Mouse (Mus musculus): ENCODE data around the gene Msh5.
"Not testable (repeated sequence)": the region's sequence is repeated elsewhere in the genome, so short reads cannot be mapped to it uniquely, and the experiment has no call there.

Gene Msh5

DNA sequence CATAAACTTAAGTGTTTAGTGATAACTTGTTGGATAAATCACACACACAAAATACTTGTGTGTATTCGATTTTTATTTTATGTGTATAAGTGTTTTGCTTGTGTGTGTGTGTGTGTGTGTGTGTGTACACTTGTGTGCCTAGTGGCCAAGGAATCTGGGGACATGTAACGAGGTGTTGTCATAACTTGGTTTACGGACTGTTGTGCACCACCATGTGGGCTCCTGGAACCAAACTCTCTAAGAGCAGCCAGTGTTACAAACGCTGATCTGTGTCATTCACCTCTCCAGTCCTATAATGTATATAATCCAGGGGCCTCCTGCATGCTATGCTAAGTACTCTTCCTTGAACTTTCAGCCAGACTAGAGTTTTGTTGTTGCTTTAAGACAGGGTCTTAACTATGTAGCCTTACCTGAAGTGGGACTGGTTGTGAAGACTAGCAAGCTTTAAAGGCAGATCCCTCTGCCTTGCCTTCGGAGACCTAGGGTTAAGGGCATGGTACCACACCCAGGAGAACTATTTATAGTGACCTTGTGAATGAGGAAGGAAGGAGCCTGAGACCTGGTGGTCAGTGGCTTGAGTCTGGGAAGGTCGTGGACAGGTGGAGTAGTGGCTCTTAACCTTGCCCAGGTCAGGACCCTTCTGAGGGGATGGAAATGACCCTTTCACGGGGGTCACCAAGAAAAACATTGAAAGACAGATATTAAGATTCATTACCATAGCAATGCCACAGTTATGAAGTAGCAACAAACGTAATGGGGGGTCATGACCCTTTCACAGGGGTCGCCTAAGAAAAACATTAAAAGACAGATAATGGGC, 43.3 kb downstream of the Msh5 start:
- no peak for DNase-seq (ENCODE audit: low spot score in 2 of 2)

DNA sequence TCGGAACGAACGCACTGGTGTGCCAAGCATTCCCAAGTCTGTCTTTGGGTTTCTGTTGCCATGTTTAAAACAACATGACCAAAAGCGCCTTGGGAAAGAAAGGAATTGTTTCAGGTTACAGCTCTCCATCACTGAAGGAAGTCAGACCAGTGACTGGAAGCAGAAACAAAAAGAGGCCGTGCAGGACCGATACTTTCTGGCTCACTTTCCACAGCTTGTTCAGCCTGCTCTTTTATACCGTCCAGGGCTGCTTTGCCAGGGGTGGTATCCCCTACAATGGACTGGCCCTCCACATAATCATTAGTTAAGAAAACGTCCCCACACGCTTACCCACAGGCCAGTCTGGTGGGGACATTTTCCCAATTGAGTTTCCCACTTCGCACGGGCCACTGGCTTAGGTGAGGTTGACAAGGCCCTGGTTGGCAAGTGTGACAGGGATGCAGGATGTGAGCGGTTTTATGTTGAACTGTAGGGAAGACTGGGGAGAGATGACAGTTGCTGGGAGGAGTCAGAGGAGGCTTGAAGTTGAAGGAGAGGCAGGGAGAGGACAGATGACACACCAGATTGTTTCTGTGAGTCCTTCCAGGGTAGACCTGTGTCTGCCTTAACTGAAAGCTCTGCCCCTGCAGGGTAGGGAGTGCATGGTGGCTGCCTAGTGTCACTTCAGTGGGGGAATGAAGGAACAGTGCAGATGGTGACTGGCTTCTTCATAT, 44.2 kb downstream of the Msh5 start:
- no peak for DNase-seq (ENCODE audit: low spot score in 2 of 2)

DNA sequence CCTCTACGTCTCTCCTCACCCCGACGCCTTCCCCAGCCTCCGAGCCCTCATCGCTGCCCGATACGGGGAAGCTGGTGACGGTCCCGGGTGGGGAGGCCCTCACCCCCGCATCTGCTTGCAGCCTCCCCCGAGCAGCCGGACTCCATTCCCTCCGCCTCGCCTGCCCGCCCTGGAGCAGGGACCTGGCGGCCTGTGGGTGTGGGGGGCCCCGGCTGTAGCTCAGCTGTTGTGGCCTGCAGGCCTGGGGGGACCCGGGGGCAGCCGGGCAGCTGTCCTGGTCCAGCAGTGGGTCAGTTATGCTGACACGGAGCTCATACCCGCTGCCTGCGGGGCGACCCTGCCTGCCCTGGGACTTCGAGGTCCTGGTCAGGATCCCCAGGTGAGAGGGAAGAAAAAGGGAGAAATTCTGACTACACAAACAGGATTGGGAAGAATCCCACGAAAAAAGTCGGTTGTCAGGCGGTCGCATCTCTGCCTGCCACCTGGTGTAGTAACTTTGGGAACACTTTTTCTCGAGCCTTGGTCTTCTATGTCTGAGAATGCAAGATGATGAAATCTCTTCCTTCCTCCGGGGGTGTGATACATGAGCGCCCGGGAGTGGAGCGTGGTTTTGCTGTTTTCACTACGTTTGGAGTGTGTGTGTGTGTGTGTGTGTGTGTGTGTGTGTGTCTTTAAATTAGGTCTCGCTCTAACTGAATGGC, 44.9 kb downstream of the Msh5 start:
- peak; percentile 50 to 56 for DNase-seq (ENCODE audit: low spot score in 2 of 2)

DNA sequence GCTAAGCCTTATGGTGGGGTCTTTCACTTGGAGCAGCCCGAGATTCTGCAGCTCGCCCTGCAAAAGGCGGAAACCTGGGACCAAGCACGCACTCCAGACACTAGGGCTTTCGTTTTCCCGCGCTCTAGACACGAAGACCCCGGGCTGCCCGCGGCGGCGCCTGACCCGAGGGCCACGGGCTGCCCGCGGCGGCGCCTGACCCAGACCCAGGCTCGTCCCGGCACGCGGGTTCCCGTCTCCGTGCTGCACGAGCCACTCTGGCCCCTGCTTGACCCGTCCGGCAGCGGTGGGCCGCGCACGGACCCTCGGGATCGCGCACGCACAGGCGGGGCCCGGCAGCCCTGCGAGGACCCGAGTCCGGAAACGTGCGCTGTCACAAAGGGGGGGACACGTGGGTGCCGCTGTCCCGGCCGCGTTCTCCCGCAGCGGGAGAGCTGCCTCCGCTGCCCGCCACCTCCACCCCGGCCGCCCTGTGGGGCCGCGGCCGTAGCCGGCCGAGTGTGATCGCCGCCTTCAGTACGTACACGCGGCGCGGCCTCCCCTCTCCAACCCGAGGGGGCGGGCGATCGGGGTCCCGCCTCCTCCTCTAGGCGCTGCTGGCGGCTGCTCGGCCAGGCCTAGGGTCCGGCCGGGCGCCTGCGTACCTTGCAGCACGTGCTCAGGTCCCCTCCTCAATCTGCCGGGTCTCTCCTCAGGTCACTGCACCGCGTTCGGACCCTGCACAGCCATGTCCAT, 45.7 kb downstream of the Msh5 start, which contains the start of gene Vars:
Vars (plus strand) TSS at position 271 of the 735 bp plus-strand sequence.
- peak; percentile 84 to 89 for DNase-seq (ENCODE audit: low spot score in 2 of 2)

DNA sequence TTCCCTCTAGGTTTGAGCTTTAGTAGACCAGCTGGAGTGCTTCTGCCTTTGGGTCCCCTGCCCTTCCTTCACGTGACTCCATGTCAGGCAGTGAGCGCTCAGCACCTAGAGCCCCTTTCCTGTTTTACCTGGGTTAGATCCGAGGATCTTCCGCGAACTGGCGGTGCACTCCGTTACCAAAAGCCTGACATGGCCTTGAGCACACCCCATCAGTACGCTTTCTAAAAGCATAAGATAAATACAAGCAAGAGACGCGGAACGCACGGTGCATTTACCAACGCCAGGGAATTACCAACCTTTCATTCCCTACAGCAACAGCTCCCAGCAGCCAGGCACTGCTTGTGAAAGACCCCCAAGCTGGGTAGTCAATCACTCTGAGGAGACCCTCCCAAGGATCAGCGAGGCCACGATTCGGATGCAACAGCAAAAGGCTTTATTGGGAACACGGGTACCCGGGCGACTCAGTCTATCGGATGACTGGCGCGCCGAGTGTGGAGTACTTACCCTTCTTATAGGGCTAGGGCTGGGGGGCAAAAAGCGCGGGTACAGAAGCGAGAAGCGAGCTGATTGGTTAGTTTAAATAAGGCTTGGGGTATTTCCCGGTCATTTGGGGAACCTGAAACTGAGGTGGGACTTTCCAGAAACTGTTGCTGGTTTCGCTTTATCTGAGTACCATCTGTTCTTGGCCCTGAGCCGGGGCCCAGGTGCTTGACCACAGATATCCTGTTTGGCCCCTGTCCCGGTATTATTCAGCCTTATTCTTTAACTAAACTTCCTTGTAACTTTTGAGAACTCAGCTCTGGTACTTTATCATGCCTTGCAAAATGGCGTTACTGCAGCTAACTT, 46.5 kb downstream of the Msh5 start:
- peak in 1 of 2 experiments; percentile 29 for DNase-seq (ENCODE audit: low spot score in 2 of 2)

DNA sequence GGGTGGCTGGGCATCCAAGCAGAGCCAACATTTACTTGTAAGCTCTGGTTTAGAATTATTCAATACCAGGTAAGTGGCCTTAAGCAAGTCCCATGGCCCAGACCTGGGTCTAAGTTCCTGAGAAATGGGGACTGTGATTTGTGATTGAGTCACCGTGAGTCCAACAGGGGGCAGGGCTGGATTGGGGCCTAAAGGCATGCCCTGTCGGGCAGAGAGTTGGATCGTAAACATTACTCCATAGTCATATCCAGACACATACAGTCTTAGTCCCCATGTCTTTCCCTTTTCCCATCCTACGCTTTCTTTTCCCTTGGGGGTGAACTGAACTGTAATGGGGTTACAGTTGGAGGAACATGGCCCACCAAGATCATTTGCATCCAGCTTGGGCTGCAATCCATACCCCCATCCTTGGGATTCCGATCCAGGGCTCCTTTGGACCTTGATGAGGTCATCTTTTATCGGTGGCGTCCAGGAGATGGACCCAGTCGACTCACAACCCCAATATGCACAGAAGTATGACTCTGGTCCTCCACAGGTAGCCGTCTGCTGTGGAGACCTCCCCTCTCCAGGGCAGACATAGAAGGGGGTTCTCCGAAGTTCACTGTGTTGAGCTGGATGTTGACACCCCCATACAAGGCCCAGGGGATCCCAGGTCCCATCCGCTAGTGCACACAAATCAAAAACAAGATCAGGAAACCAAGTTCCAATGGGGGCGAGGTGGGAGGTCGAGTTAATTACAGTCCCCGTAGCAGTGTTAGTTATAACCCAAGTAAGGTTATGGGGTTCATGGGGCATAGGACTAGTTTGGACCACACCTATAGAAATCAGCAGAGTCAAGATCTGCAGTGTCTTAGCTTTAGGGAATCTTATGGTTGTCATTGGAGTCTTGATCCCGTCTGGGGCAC, 47.8 kb downstream of the Msh5 start:
- DNase-seq (ENCODE audit: low spot score in 2 of 2), result no peak

DNA sequence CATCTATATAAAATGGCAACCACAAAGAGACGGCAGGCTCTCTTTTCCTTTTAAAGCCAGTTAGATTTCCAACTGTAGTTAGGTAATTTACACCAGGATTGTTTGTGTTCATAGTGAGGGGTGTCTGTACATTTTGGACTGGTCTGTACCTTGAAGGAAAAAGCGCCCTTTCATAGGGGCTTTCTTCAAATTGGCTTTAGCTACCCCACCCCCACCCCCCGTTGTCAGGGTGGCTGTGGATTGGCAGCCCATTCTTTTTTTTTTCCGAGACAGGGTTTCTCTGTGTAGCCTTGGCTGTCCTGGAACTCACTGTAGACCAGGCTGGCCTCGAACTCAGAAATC, 49.4 kb downstream of the Msh5 start:
- no peak for DNase-seq (ENCODE audit: low spot score in 2 of 2)

DNA sequence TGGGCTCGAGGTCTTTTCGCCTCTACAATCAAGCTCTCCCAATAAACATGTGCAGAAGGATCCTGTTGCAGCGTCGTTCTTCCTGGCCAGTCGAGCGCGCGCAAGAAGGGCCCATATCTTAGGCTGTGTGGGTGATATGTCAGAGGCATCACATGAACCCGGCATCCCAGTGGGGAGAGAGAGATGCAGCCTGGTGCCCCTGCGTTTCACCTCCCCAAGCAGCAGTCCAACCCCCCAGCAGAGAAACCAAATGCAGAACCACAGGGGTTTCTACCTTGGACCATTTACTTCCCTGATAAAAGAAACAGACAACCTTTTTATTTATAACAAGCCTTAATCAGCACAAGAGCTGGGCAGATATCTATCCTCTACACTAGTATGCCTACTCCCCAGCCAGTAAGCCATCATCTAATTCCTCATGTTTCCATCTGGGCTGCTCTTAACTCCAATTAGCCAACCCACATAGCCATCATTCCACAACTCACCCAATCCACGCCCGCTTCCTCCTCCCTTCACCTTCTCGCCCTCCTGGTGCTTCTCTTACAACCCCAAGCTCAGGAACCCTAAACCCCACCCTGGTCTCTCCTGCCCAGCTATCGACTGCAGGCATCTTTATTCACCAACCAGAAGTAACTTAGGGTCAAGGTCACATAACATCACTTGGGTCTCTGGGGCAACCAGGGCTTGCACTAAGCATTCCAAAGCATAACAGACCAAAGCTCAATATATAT, 50.0 kb downstream of the Msh5 start:
- DNase-seq (ENCODE audit: low spot score in 2 of 2), result no peak

DNA sequence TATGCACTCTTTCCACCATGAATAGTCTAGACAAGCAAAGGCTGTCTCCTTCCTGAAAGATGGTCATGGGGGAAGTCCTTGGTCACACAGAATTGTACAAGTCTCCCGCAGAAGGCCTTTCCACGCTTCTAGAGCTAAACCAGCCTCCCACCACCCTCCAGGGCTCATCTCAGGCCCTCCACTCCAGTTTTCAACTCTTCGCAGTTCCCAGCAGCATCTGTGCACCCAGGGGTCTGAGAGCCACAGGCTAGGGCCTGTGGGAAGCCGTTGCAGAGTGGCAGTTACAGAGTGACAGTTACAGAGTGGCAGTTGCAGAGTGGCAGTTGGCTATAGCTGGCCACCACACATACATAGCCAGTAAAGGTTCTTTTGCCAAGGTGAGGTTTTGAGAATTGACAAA, 50.6 kb downstream of the Msh5 start:
- not testable (repeated sequence) for DNase-seq (ENCODE audit: low spot score in 2 of 2)

DNA sequence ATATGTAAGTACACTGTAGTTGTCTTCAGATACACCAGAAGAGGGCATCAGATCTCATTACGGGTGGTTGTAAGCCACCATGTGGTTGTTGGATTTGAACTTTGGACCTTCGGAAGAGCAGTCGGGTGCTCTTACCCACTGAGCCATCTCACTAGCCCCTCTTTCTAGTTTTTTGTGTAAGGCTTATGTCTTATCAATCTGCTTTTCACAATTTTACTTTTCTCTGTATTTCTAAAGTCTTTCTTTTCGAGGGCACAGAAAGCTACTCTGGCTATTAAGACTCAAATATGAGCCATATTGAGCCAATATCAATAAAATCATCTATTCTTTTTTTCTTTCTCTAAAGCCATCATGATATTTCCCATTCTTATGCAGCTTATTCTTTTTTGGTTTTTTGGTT, 51.4 kb downstream of the Msh5 start:
- not testable (repeated sequence) for DNase-seq (ENCODE audit: low spot score in 2 of 2)

DNA sequence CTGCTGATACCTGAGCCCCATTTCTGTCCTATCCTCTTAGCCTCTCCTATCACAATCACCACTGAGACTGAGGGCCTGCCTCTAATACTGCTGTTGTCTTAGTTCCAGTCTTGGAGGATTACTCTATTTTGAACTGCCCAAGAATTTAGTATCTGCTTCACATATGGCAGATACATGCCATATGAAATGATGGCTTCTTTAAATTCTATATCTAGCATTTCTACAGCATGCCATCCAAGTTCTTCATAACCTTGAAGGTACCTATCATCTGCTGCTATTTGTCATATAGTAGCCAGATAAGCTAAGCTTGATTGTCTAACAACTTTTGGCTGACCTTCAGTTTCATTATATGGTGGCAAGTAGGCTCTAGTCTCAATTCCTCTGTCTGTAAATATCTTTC, 51.8 kb downstream of the Msh5 start:
- no peak for DNase-seq (ENCODE audit: low spot score in 2 of 2)

DNA sequence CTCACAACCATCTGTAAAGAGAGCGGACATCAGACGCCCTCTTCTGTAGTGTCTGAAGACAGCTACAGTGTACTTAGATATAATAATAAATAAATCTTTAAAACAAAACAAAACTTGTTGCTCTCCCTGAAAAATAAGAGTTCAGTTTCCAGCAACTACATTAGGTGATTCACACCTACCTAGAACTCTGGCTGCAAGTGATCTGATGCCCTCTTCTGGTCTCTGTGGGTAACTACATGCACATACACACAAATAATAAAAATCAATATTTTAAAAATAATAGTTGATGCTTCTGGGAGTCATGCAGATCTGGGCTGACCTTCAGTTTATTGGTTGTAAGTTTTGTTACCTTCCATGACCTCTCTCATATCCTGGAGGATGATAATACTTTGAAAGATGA, 62.3 kb downstream of the Msh5 start:
- no peak for DNase-seq (ENCODE audit: low spot score in 2 of 2)

DNA sequence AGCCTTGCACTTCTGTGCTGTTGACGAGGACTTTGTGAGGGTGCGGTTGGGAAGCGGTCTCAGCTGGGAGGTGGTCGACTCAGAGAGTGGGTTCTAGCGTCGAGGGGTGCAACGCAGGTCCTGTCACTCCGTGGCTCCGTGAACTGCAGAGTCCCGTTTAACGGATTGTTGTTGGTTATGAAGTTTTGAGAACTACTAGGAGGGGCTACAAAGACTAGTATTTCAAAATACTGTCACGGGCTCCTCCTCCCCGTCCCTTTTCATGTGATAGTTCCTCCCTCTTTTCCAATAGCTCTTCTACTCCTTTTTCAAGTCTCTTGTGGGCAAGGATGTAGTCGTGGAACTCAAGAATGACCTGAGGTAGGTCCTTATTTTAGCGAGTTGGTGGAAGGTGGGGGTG, 64.2 kb downstream of the Msh5 start:
- no peak for DNase-seq (ENCODE audit: low spot score in 2 of 2)

DNA sequence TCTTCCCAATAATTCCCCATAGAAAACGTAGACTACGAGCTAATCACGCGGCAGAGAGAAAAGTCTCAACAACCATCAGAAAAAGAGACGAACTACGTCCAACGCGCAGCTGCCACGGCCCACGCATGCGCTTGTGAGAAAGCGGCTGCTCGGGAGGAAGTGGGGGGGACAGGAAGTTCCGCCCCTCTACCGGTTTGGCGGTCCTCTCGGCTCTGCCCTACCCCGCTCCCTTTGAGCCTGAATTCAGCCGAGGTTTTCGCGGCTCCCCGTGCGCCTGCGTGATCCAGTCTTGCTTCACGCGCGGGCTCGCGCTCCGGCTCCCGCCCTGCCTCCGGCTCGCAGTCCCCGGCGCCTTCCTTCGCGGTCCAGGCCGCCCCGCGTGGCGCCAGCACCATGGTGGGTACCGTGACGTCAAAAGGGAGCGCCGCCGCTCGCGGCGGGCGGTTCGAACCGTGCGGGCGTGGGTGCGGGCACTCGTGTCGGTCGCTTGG, 64.8 kb downstream of the Msh5 start, which contains the start of gene Lsm2:
Lsm2 (plus strand) TSS at position 173 of the 491 bp plus-strand sequence.
- peak; percentile 94 to 95 for DNase-seq (ENCODE audit: low spot score in 2 of 2)

DNA sequence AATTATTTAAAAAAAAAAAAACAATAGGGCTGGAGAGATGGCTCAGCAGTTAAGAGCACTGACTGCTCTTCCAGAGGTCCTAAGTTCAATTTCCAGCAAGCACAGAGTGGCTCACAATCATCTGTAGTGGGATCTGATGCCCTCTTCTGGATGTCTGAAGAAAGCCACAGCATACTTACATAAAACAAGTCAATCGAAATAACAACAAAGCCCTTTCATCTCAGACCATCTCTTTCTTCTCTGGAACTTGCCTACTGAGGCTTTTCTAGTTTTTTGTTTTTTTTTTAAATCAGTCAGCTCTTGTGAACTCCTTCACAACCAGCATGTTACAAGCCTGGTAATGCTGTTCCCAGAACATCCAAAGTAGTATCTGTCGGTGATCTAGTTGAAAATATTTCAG, 65.9 kb downstream of the Msh5 start:
- no peak for DNase-seq (ENCODE audit: low spot score in 2 of 2)

DNA sequence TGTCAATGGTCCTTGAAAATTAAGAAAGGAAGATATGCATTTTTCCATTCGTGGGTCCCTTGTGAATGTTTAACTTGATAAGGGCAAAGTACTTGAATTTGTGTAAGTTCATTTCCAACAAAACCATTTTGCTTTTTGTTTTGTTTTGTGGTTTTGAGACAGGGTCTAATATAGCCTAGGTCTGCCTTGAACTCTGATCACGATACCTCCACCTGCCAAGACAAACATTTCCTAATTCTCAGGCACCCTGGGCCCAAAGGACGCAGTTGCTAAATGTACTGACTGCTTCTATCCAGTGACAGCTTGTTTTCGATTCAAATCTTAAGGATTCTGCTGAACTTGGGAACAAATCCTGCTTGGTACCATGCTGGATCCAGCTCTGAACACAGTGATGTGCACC, 66.9 kb downstream of the Msh5 start:
- DNase-seq (ENCODE audit: low spot score in 2 of 2), result no peak
